In the genomic region with DNA sequence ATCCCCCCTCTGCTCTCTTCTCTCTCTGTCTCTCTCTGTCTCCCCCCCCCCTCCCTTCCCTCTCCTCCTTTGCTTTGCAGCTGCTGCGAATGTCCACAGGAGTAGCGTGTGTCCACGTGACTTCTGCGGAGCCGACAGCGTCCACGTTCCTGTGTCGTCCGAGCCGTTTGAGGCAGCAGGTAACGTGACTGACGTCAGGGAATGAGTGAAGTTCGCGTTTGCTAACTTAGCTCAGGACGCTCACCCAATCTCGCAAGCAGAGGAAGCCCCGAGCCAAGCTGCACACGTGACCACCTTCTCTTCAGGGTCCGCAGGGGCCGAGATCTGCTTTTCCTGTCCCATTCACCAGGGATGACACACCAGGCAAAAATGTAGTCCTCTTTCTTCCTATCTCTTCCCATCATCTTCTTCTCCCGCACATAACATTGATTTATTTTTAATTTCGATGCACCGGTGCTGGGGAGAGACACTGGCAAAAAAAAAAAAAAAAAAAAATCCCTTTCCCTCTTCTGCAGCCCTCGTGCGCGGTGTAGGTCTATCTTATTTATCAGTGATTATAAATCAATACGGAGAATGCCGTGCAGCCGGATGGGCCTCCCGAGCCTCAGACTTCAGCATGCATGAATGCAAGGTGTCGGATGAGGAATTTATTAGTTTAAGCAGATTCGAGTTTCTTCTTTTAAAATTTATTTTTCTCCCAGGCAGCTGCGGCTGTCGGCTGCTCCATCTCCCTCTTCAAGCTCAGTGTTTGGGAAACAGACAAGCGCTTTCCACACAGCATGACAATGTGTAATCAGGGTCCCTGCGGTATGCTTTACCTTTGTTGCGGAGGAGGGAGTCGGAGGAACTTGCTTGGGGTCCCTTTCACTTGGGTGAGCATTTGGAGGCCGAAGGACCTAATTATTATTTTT, we compare ENCODE assay signal across 8 mouse cellular contexts.
DNase-seq lines count a peak whose midpoint lies in the region; ATAC-seq lines count a peak whose summit lies in the region.

No protein-coding gene starts in this region.

- H3K36me3 ChIP-seq in megakaryocyte, embryonic 14.5 days (replicated peaks; ENCODE audit: low read length): no peaks in the 10 kb centered on the region
- no peaks in the 10 kb centered on the region for H3K36me3 ChIP-seq in liver, embryonic 15.5 days (replicated peaks)

- DNase-seq in cerebellum, adult 8-10 months: peak; percentile 48
- no peak for DNase-seq in cerebellum, postnatal 4 days (ENCODE audit: low spot score in 2 of 2)
- peak; percentile 26 for DNase-seq in right cerebral cortex, postnatal 4 days
- DNase-seq in spleen, postnatal 36 days (ENCODE audit: low spot score in 2 of 2): no peak

- no peak overlapping the region for H3K9ac ChIP-seq in liver, embryonic 15.5 days

- peak overlapping the region; percentile 52 for H3K4me2 ChIP-seq in liver, embryonic 15.5 days

- peaks cover 35% of the 10 kb centered on the region for H3K27me3 ChIP-seq in megakaryocyte, embryonic 14.5 days (replicated peaks)
- H3K27me3 ChIP-seq in liver, embryonic 15.5 days: peaks cover 43% of the 10 kb centered on the region

- H3K4me3 ChIP-seq in megakaryocyte, embryonic 14.5 days (replicated peaks): peak overlapping the region; percentile 80
- H3K4me3 ChIP-seq in liver, embryonic 15.5 days (replicated peaks): no peak overlapping the region; the same call in 1 of the 2 replicates

- H3K27ac ChIP-seq in liver, embryonic 15.5 days (replicated peaks): no peak overlapping the region

- ATAC-seq in megakaryocyte, adult 5-6 weeks (ENCODE audit: poor library complexity, severe bottlenecking): no peak
- ATAC-seq in granulocyte monocyte progenitor cell, adult 5-6 weeks (replicated peaks; ENCODE audit: poor library complexity, severe bottlenecking): peak; percentile 35
- no peak for ATAC-seq in liver, embryonic 15.5 days (ENCODE audit: insufficient read depth)

- H3K9me3 ChIP-seq in megakaryocyte, embryonic 14.5 days: peaks cover 22% of the 10 kb centered on the region
- no peaks in the 10 kb centered on the region for H3K9me3 ChIP-seq in liver, embryonic 15.5 days (replicated peaks)

- peaks cover 4% of the 10 kb centered on the region; the same call in 1 of the 2 replicates for H3K4me1 ChIP-seq in megakaryocyte, embryonic 14.5 days
- no peaks in the 10 kb centered on the region for H3K4me1 ChIP-seq in liver, embryonic 15.5 days (replicated peaks)

- 2% methylated on average over 39 of the region's 39 CpGs for WGBS in liver, embryonic 15.5 days (ENCODE audit: insufficient replicate concordance)

Comparison
In these comparisons a context has a peak if more than half of its experiments do, and no peak if none do; other contexts are left out.
1. DNase-seq: peak in cerebellum, adult 8-10 months (single experiment) and right cerebral cortex, postnatal 4 days (single experiment); none in cerebellum, postnatal 4 days (0 of 2) and spleen, postnatal 36 days (0 of 2).